ENCODE assay signal across 4 mouse cellular contexts in genomic region chrX:152989852-152990251, GRCm38 (mm10). TPM values are rescaled to one million over a fixed set of nuclear protein-coding genes. Genes with fewer than 3 reads are reported as not detected.
"Had no signal": no experiment of that assay in that cellular context is flagged by ENCODE, and none has a peak within 500 bp of the region (broad histone marks: within the 10 kb centered on the region; RNA-seq: fewer than 3 reads in every experiment).

No protein-coding gene starts in this region.

RNA-seq across cellular contexts. Expression of gene Usp51, which starts 16.4 kb away (rescaled TPM):
- total RNA-seq: heart, postnatal 14 days; heart, postnatal 25 days; heart, postnatal 36 days; hematopoietic stem cell, adult 5-6 weeks had no signal
